In the genomic region with DNA sequence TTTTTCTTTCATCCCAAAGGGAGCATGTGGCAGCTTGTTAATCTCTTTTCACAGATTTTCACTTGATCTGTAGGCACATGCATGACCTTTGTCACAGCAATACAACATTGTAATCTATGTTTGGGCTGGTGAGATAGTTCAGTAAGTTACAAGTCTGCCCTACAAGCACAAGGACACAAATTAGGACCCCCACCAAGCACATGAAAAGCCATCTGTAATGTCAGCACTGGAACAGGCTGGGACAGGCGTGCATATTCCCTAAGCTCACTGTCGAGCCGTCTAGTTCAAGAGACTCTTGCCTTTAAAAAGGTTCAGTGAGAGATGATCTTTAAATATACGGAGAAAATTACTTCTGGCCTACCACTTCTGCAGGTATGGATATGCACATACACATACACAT, we compare ENCODE assay signal across 21 mouse cellular contexts. TPM values are rescaled to one million over a fixed set of nuclear protein-coding genes. Genes with fewer than 3 reads are reported as not detected.
"Had no signal": no experiment of that assay in that cellular context is flagged by ENCODE, and none has a peak within 500 bp of the region (broad histone marks: within the 10 kb centered on the region; RNA-seq: fewer than 3 reads in every experiment).

No protein-coding gene starts in this region.

- H3K4me3 ChIP-seq: midbrain, embryonic 10.5 days; midbrain, embryonic 12.5 days; myocyte; neural tube, embryonic 13.5 days; neural tube, embryonic 15.5 days had no signal

- H3K4me1 ChIP-seq: midbrain, embryonic 10.5 days; neural tube, embryonic 15.5 days had no signal

- H3K27ac ChIP-seq: midbrain, embryonic 10.5 days; midbrain, embryonic 12.5 days; neural tube, embryonic 13.5 days; neural tube, embryonic 15.5 days had no signal

- H3K9ac ChIP-seq: lung, embryonic 14.5 days; midbrain, embryonic 12.5 days; neural tube, embryonic 13.5 days; neural tube, embryonic 15.5 days had no signal

- H3K36me3 ChIP-seq: midbrain, embryonic 12.5 days had no signal

- ATAC-seq: midbrain, embryonic 16.5 days had no signal

- H3K27me3 ChIP-seq: midbrain, embryonic 12.5 days; neural tube, embryonic 13.5 days; neural tube, embryonic 15.5 days had no signal

- H3K4me2 ChIP-seq: lung, embryonic 14.5 days; midbrain, embryonic 12.5 days; neural tube, embryonic 13.5 days; neural tube, embryonic 15.5 days had no signal

- H3K9me3 ChIP-seq: midbrain, embryonic 10.5 days; midbrain, embryonic 12.5 days; neural tube, embryonic 13.5 days; neural tube, embryonic 15.5 days had no signal

- DNase-seq: lung, adult 18-20 months; lung, embryonic 14.5 days; lung, postnatal 10 days; lung, postnatal 4 days; midbrain, embryonic 14.5 days; retina, postnatal 1 day; right cerebral cortex, adult 18-20 months; right cerebral cortex, postnatal 25 days; right cerebral cortex, postnatal 4 days; spleen, adult 18-20 months; thymus, adult 18-20 months; thymus, postnatal 14 days; thymus, postnatal 36 days had no signal

RNA-seq across cellular contexts. Expression of gene Nap1l5, which starts 47.4 kb away (rescaled TPM):
- total RNA-seq: megakaryocyte, adult 5-6 weeks; megakaryocyte-erythroid progenitor cell, adult 5-6 weeks had no signal
